Mouse (Mus musculus): ENCODE measurements around the gene Ide. TPM values are rescaled to one million over a fixed set of nuclear protein-coding genes. Genes with fewer than 3 reads are reported as not detected.

Ide gene
- polyA plus RNA-seq, 1 experiment from 2014 or later = 41.9 TPM

DNA sequence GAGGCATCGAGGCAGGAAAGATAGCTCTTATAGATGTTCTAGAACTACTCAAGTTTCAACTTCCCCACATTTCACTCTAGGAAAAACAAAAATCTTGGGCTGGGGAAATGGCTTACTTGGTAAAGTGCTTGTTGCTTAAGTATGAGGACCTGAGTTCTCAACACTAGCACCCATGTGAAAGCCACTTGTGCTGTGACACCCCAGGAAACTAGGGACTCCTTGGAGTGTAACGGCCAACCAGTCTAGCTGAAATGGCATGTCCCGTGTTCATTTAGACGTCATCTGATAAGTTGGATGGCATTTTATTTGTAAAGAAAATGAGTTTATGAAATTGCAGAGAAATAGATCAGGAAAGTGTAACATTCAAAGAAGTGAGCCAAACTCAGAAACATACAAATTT lies 32.3 kb upstream of the Ide start:
- H3K9me3 ChIP-seq (replicated peaks; ENCODE audit: control insufficient read depth, low read length, poor library complexity, severe bottlenecking) = no peaks in the 10 kb centered on the region
- H3K4me3 ChIP-seq (ENCODE audit: low read depth, low read length) = no peak overlapping the region
- no peak overlapping the region for H3K9ac ChIP-seq (ENCODE audit: low read depth, low read length)
- ATAC-seq = no peak
- H3K4me1 ChIP-seq (ENCODE audit: control insufficient read depth, insufficient read depth, low read length) = peaks cover 1% of the 10 kb centered on the region; the same call in 1 of the 2 replicates
- H3K27me3 ChIP-seq (ENCODE audit: control insufficient read depth, insufficient read depth, low read depth, low read length) = no peaks in the 10 kb centered on the region
- H3K36me3 ChIP-seq (ENCODE audit: control insufficient read depth, insufficient read depth, low read length) = no peaks in the 10 kb centered on the region
- H3K4me2 ChIP-seq (ENCODE audit: low read length) = no peak overlapping the region
- 91% methylated on average over 4 of the region's 4 CpGs for WGBS
- no peak overlapping the region for H3K27ac ChIP-seq (ENCODE audit: low read length)

GRCm38 (mm10) chr19:37368990-37369389 lies 31.3 kb upstream of the Ide start:
- no peak overlapping the region for H3K27ac ChIP-seq (ENCODE audit: low read length)
- no peak overlapping the region for H3K4me2 ChIP-seq (ENCODE audit: low read length)
- WGBS = 62% methylated on average over 1 of the region's 1 CpGs
- H3K4me3 ChIP-seq (ENCODE audit: low read depth, low read length) = no peak overlapping the region
- H3K36me3 ChIP-seq (ENCODE audit: control insufficient read depth, insufficient read depth, low read length) = no peaks in the 10 kb centered on the region
- H3K9me3 ChIP-seq (replicated peaks; ENCODE audit: control insufficient read depth, low read length, poor library complexity, severe bottlenecking) = no peaks in the 10 kb centered on the region
- ATAC-seq = no peak
- H3K27me3 ChIP-seq (ENCODE audit: control insufficient read depth, insufficient read depth, low read depth, low read length) = no peaks in the 10 kb centered on the region
- no peaks in the 10 kb centered on the region for H3K4me1 ChIP-seq (ENCODE audit: control insufficient read depth, insufficient read depth, low read length)
- H3K9ac ChIP-seq (ENCODE audit: low read depth, low read length) = no peak overlapping the region

DNA sequence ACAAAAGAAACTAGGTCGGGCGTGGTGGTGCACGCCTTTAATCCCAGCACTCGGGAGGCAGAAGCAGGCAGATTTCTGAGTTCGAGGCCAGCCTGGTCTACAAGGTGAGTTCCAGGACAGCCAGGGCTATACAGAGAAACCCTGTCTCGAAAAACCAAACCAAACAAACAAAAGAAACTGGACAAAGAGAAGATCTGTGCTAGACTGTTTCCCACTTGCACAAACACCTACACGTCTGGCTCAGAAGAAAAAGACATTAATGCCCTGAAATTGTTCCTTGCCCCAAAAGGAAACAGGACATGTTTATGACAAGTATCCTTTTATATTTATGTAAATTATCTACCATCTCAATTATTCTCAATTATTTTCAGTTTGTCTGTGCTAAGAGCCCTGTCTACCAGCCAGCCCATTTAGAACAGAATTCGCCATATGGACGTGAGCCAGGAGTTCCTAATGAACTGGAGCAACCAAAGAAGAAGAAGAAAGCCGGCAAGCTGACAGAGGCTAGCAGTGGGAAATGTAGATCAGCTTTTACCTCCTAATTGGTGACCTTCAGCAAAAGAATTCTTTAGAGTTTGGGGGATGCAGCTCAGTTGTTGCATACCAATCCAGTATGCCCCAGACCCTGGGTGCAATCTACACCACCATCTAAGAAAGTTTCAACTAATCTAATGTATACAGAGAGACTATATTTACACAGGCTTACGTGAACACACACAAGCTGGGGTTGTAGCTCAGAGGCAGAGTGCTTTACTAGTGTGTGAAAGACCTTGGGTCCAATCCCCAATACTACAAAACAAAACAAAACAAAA lies 25.7 kb upstream of the Ide start:
- Histone ChIP-seq H3K9me3 (replicated peaks; ENCODE audit: control insufficient read depth, low read length, poor library complexity, severe bottlenecking) (no peaks in the 10 kb centered on the region), H3K9ac (ENCODE audit: low read depth, low read length) (no peak overlapping the region), H3K27me3 (ENCODE audit: control insufficient read depth, insufficient read depth, low read depth, low read length) (no peaks in the 10 kb centered on the region), H3K27ac (ENCODE audit: low read length) (no peak overlapping the region), H3K4me3 (ENCODE audit: low read depth, low read length) (no peak overlapping the region), H3K36me3 (ENCODE audit: control insufficient read depth, insufficient read depth, low read length) (no peaks in the 10 kb centered on the region), H3K4me1 (ENCODE audit: control insufficient read depth, insufficient read depth, low read length) (no peaks in the 10 kb centered on the region), H3K4me2 (ENCODE audit: low read length) (no peak overlapping the region)
- ATAC-seq = no peak
- WGBS = 75% methylated on average over 11 of the region's 11 CpGs

- no peak overlapping the region for H3K9ac ChIP-seq (ENCODE audit: low read depth, low read length)
- H3K36me3 ChIP-seq (ENCODE audit: control insufficient read depth, insufficient read depth, low read length) = no peaks in the 10 kb centered on the region
- 40% methylated on average over 5 of the region's 5 CpGs for WGBS
- no peaks in the 10 kb centered on the region for H3K4me1 ChIP-seq (ENCODE audit: control insufficient read depth, insufficient read depth, low read length)
- ATAC-seq = no peak; the same call in 1 of the 2 replicates
- H3K4me3 ChIP-seq (ENCODE audit: low read depth, low read length) = no peak overlapping the region
- no peak overlapping the region for H3K4me2 ChIP-seq (ENCODE audit: low read length)
- H3K27ac ChIP-seq (ENCODE audit: low read length) = no peak overlapping the region
- no peaks in the 10 kb centered on the region for H3K27me3 ChIP-seq (ENCODE audit: control insufficient read depth, insufficient read depth, low read depth, low read length)
- no peaks in the 10 kb centered on the region for H3K9me3 ChIP-seq (replicated peaks; ENCODE audit: control insufficient read depth, low read length, poor library complexity, severe bottlenecking)
These were observed 24.9 kb upstream of the Ide start for GRCm38 (mm10) chr19:37362545-37362944.

DNA sequence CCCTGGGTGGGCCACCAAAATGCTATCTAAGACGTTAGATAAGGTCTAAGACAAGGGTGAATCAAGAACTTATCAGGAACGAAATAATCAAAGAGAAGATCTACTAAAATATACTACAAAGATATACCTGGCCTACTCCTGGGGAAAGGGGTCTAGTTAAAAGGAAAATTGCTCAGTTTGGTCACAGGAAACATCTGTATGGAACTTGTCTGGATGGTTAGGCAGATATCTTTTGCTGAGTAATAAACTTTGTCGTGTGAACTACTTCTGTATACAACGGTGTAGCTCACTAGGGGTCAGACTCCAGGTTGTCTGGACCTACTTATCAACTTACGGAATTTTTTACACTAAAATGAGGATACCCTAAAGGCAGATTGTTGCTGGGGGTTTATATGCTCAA lies 22.4 kb upstream of the Ide start:
- Histone ChIP-seq H3K9me3 (replicated peaks; ENCODE audit: control insufficient read depth, low read length, poor library complexity, severe bottlenecking) (no peaks in the 10 kb centered on the region), H3K36me3 (ENCODE audit: control insufficient read depth, insufficient read depth, low read length) (no peaks in the 10 kb centered on the region), H3K27me3 (ENCODE audit: control insufficient read depth, insufficient read depth, low read depth, low read length) (no peaks in the 10 kb centered on the region), H3K4me1 (ENCODE audit: control insufficient read depth, insufficient read depth, low read length) (no peaks in the 10 kb centered on the region), H3K4me3 (ENCODE audit: low read depth, low read length) (no peak overlapping the region), H3K9ac (ENCODE audit: low read depth, low read length) (no peak overlapping the region), H3K27ac (ENCODE audit: low read length) (no peak overlapping the region), H3K4me2 (ENCODE audit: low read length) (no peak overlapping the region)
- ATAC-seq = no peak
- 82% methylated on average over 5 of the region's 5 CpGs for WGBS

DNA sequence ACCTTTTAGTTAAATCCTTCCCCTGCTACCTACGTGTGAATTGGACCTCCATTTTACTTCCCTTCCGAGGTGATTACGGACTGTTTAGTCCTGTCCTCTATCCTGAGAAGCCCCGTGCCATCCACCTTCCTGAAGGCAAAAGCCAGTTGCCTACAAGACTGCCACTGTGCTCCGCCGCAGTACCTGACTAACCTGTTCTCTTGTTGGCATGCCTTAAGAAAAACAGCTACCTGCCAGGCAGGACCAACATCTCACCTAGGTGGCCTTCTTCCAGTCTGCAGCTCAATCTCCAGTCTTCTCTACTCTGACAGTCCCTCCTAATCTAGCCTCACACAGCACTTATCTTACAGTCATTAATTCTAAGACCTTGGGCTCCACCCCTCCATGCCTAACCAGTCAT lies 15.7 kb upstream of the Ide start:
- Histone ChIP-seq H3K9me3 (replicated peaks; ENCODE audit: control insufficient read depth, low read length, poor library complexity, severe bottlenecking) (peaks cover 6% of the 10 kb centered on the region; the same call in 1 of the 2 replicates), H3K4me3 (ENCODE audit: low read depth, low read length) (no peak overlapping the region), H3K4me2 (ENCODE audit: low read length) (no peak overlapping the region), H3K27me3 (ENCODE audit: control insufficient read depth, insufficient read depth, low read depth, low read length) (no peaks in the 10 kb centered on the region), H3K27ac (ENCODE audit: low read length) (no peak overlapping the region), H3K4me1 (ENCODE audit: control insufficient read depth, insufficient read depth, low read length) (no peaks in the 10 kb centered on the region), H3K9ac (ENCODE audit: low read depth, low read length) (no peak overlapping the region), H3K36me3 (ENCODE audit: control insufficient read depth, insufficient read depth, low read length) (peaks cover 5% of the 10 kb centered on the region)
- WGBS = 98% methylated on average over 6 of the region's 6 CpGs
- ATAC-seq = no peak

GRCm38 (mm10) chr19:37352756-37353155 lies 15.1 kb upstream of the Ide start:
- Histone ChIP-seq H3K4me3 (ENCODE audit: low read depth, low read length) (no peak overlapping the region), H3K4me1 (ENCODE audit: control insufficient read depth, insufficient read depth, low read length) (no peaks in the 10 kb centered on the region), H3K27me3 (ENCODE audit: control insufficient read depth, insufficient read depth, low read depth, low read length) (no peaks in the 10 kb centered on the region), H3K36me3 (ENCODE audit: control insufficient read depth, insufficient read depth, low read length) (peaks cover 5% of the 10 kb centered on the region), H3K9ac (ENCODE audit: low read depth, low read length) (no peak overlapping the region), H3K27ac (ENCODE audit: low read length) (no peak overlapping the region), H3K4me2 (ENCODE audit: low read length) (no peak overlapping the region), H3K9me3 (replicated peaks; ENCODE audit: control insufficient read depth, low read length, poor library complexity, severe bottlenecking) (peaks cover 6% of the 10 kb centered on the region; the same call in 1 of the 2 replicates)
- WGBS = 96% methylated on average over 3 of the region's 3 CpGs
- no peak for ATAC-seq

DNA sequence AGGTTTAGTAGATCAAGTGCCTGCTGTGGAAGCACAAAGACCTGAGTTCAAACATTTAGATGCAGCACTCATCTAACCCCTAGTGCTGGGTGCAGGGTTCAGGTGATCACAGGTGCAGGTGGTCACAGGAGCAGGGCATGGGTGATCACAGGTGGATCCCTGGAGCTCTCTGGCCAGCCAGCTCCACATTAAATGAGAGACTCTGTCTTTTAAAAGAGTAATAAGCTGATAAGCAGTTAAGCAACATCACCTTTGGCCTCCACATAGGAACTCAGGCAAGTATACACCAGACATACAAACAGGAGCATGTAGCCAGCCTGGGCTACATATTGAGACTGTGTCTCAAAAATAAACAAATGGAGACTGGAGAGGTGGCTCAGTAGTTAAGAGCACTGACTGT lies 11.3 kb upstream of the Ide start:
- no peak overlapping the region for H3K27ac ChIP-seq (ENCODE audit: low read length)
- no peak overlapping the region for H3K4me2 ChIP-seq (ENCODE audit: low read length)
- H3K36me3 ChIP-seq (ENCODE audit: control insufficient read depth, insufficient read depth, low read length) = peaks cover 5% of the 10 kb centered on the region
- peaks cover 6% of the 10 kb centered on the region; the same call in 1 of the 2 replicates for H3K9me3 ChIP-seq (replicated peaks; ENCODE audit: control insufficient read depth, low read length, poor library complexity, severe bottlenecking)
- H3K9ac ChIP-seq (ENCODE audit: low read depth, low read length) = no peak overlapping the region
- ATAC-seq = no peak
- H3K4me3 ChIP-seq (ENCODE audit: low read depth, low read length) = no peak overlapping the region
- H3K27me3 ChIP-seq (ENCODE audit: control insufficient read depth, insufficient read depth, low read depth, low read length) = no peaks in the 10 kb centered on the region
- no peaks in the 10 kb centered on the region; the same call in 1 of the 2 replicates for H3K4me1 ChIP-seq (ENCODE audit: control insufficient read depth, insufficient read depth, low read length)

- H3K9ac ChIP-seq (ENCODE audit: low read depth, low read length) = no peak overlapping the region
- H3K4me3 ChIP-seq (ENCODE audit: low read depth, low read length) = no peak overlapping the region
- peaks cover 6% of the 10 kb centered on the region; the same call in 1 of the 2 replicates for H3K9me3 ChIP-seq (replicated peaks; ENCODE audit: control insufficient read depth, low read length, poor library complexity, severe bottlenecking)
- no peak for ATAC-seq
- WGBS = 79% methylated on average over 10 of the region's 10 CpGs
- no peak overlapping the region for H3K4me2 ChIP-seq (ENCODE audit: low read length)
- H3K27ac ChIP-seq (ENCODE audit: low read length) = no peak overlapping the region
- peaks cover 5% of the 10 kb centered on the region for H3K36me3 ChIP-seq (ENCODE audit: control insufficient read depth, insufficient read depth, low read length)
- H3K27me3 ChIP-seq (ENCODE audit: control insufficient read depth, insufficient read depth, low read depth, low read length) = no peaks in the 10 kb centered on the region
- H3K4me1 ChIP-seq (ENCODE audit: control insufficient read depth, insufficient read depth, low read length) = no peaks in the 10 kb centered on the region; the same call in 1 of the 2 replicates
These were observed 10.7 kb upstream of the Ide start for GRCm38 (mm10) chr19:37348331-37348730.
